Mouse (Mus musculus) stomach, embryonic 15.5 days (tissue): ENCODE results near the gene Thap3. TPM values are rescaled to one million over a fixed set of nuclear protein-coding genes. Genes with fewer than 3 reads are reported as not detected.

Experiments
- ATAC-seq: fragments of 200-750 bp; cut with Nextera tagmentation; 2 replicates; pipeline ENCODE4 v1.8.0; 2017; ENCODE audit warnings: low read depth, moderate number of reproducible peaks, moderate TSS enrichment; ENCODE audit not compliant: insufficient read depth, low FRiP score
- H3K27ac ChIP-seq: fragments of 300-500 bp; sonication (generic); 2 replicates; pipeline ENCODE4 v1.5.1; 2015; ENCODE audit warnings: mild to moderate bottlenecking, inconsistent platforms
- H3K27me3 ChIP-seq: fragments of 300-500 bp; sonication (generic); replicated peaks from 2 replicates; pipeline ENCODE4 v1.6.1; 2015; ENCODE audit warnings: inconsistent platforms
- H3K36me3 ChIP-seq: fragments of 300-500 bp; sonication (generic); 2 replicates; pipeline ENCODE4 v1.6.1; 2015; ENCODE audit warnings: inconsistent platforms
- H3K4me1 ChIP-seq: fragments of 300-500 bp; sonication (generic); 2 replicates; pipeline ENCODE4 v1.6.1; 2015; ENCODE audit warnings: inconsistent platforms
- H3K4me2 ChIP-seq: fragments of 300-500 bp; sonication (generic); 2 replicates; pipeline ENCODE4 v1.6.1; 2015; ENCODE audit warnings: mild to moderate bottlenecking, inconsistent platforms
- H3K4me3 ChIP-seq: fragments of 300-500 bp; sonication (generic); replicated peaks from 2 replicates; pipeline ENCODE4 v1.5.1; 2015; ENCODE audit warnings: inconsistent platforms
- H3K9ac ChIP-seq: fragments of 300-500 bp; sonication (generic); 2 replicates; pipeline ENCODE4 v1.6.1; 2015; ENCODE audit warnings: inconsistent platforms
- H3K9me3 ChIP-seq: fragments of 300-500 bp; sonication (generic); 2 replicates; pipeline ENCODE4 v1.6.1; 2016; ENCODE audit warnings: inconsistent platforms
- WGBS: fragments of 180-500 bp; shearing (Covaris S2); methylation state at CpG from one replicate; pipeline ENCODE4 v1.1.7; 2015; 5-methylcytosine and 5-hydroxymethylcytosine counted together
- polyA plus RNA-seq: library from polyadenylated mRNA; unstranded; fragments of >200 nt; fragmentation: Nextera tagmentation; extraction: Ambion mirVana; gene quantifications from 2 replicates; pipeline ENCODE4 v1.2.1, GENCODE M21; 2015

Gene Thap3
- polyA plus RNA-seq, 1 experiment from 2014 or later: 39.7 TPM

- Histone ChIP-seq H3K4me3 (peak overlapping the region; percentile 87), H3K27ac (peak overlapping the region; percentile 94), H3K9me3 (no peaks in the 10 kb centered on the region), H3K27me3 (no peaks in the 10 kb centered on the region), H3K9ac (peak overlapping the region; percentile 62; the same call in 1 of the 2 replicates), H3K36me3 (peaks cover 10% of the 10 kb centered on the region), H3K4me1 (peaks cover 41% of the 10 kb centered on the region), H3K4me2 (peak overlapping the region; percentile 93)
- ATAC-seq: no peak
- WGBS: under 1% methylated on average over 14 of the region's 14 CpGs
Measured at GRCm38 (mm10) chr4:152008148-152008500, 19.3 kb upstream of the Thap3 start.

GRCm38 (mm10) chr4:152007481-152008147 is 18.8 kb upstream of the Thap3 start:
- peak overlapping the region; percentile 87 for H3K4me3 ChIP-seq
- H3K9me3 ChIP-seq: no peaks in the 10 kb centered on the region
- no peaks in the 10 kb centered on the region for H3K27me3 ChIP-seq
- peaks cover 5% of the 10 kb centered on the region for H3K36me3 ChIP-seq
- peak overlapping the region; percentile 62; the same call in 1 of the 2 replicates for H3K9ac ChIP-seq
- H3K4me1 ChIP-seq: peaks cover 41% of the 10 kb centered on the region
- no peak for ATAC-seq
- 6% methylated on average over 8 of the region's 8 CpGs for WGBS
- peak overlapping the region; percentile 93 for H3K4me2 ChIP-seq
- peak overlapping the region; percentile 94 for H3K27ac ChIP-seq

- Histone ChIP-seq H3K27ac (peak overlapping the region; percentile 94; the same call in 1 of the 2 replicates), H3K9ac (no peak overlapping the region), H3K9me3 (no peaks in the 10 kb centered on the region), H3K27me3 (no peaks in the 10 kb centered on the region), H3K36me3 (no peaks in the 10 kb centered on the region), H3K4me2 (no peak overlapping the region), H3K4me1 (peaks cover 35% of the 10 kb centered on the region), H3K4me3 (no peak overlapping the region)
- WGBS: 43% methylated on average over 3 of the region's 3 CpGs
- no peak for ATAC-seq
Measured at GRCm38 (mm10) chr4:152006812-152007211, 18.0 kb upstream of the Thap3 start.

- H3K4me2 ChIP-seq: no peak overlapping the region
- no peak overlapping the region for H3K27ac ChIP-seq
- ATAC-seq: no peak
- H3K36me3 ChIP-seq: no peaks in the 10 kb centered on the region
- no peaks in the 10 kb centered on the region for H3K9me3 ChIP-seq
- peaks cover 28% of the 10 kb centered on the region for H3K4me1 ChIP-seq
- 70% methylated on average over 6 of the region's 6 CpGs for WGBS
- no peak overlapping the region for H3K9ac ChIP-seq
- no peak overlapping the region for H3K4me3 ChIP-seq
- no peaks in the 10 kb centered on the region for H3K27me3 ChIP-seq
Measured at GRCm38 (mm10) chr4:152006137-152006536, 17.3 kb upstream of the Thap3 start.

GRCm38 (mm10) chr4:152002063-152002462 is 13.3 kb upstream of the Thap3 start:
- no peak for ATAC-seq
- no peaks in the 10 kb centered on the region for H3K9me3 ChIP-seq
- H3K4me2 ChIP-seq: no peak overlapping the region
- H3K4me3 ChIP-seq: no peak overlapping the region
- WGBS: 74% methylated on average over 3 of the region's 3 CpGs
- H3K27ac ChIP-seq: no peak overlapping the region
- no peaks in the 10 kb centered on the region for H3K36me3 ChIP-seq
- H3K4me1 ChIP-seq: 0 out of 2 replicates have a peak, but pooled peaks cover 7% of the 10 kb centered on the region
- H3K9ac ChIP-seq: no peak overlapping the region
- no peaks in the 10 kb centered on the region for H3K27me3 ChIP-seq

GRCm38 (mm10) chr4:152001335-152001734 is 12.5 kb upstream of the Thap3 start:
- no peak overlapping the region for H3K4me3 ChIP-seq
- ATAC-seq: no peak
- 70% methylated on average over 4 of the region's 4 CpGs for WGBS
- H3K36me3 ChIP-seq: no peaks in the 10 kb centered on the region
- 0 out of 2 replicates have a peak, but pooled peaks cover 5% of the 10 kb centered on the region for H3K4me1 ChIP-seq
- H3K27ac ChIP-seq: no peak overlapping the region
- H3K9ac ChIP-seq: no peak overlapping the region
- H3K4me2 ChIP-seq: no peak overlapping the region
- H3K9me3 ChIP-seq: no peaks in the 10 kb centered on the region
- no peaks in the 10 kb centered on the region for H3K27me3 ChIP-seq

GRCm38 (mm10) chr4:152000906-152001305 is 12.1 kb upstream of the Thap3 start:
- Histone ChIP-seq H3K4me2 (no peak overlapping the region), H3K36me3 (no peaks in the 10 kb centered on the region), H3K4me1 (0 out of 2 replicates have a peak, but pooled peaks cover 5% of the 10 kb centered on the region), H3K27me3 (no peaks in the 10 kb centered on the region), H3K4me3 (no peak overlapping the region), H3K9ac (no peak overlapping the region), H3K27ac (no peak overlapping the region), H3K9me3 (no peaks in the 10 kb centered on the region)
- WGBS: 25% methylated on average over 4 of the region's 4 CpGs
- ATAC-seq: no peak

- no peak for ATAC-seq
- H3K9ac ChIP-seq: no peak overlapping the region
- H3K27ac ChIP-seq: no peak overlapping the region
- H3K36me3 ChIP-seq: no peaks in the 10 kb centered on the region
- peaks cover 9% of the 10 kb centered on the region; the same call in 1 of the 2 replicates for H3K4me1 ChIP-seq
- H3K9me3 ChIP-seq: no peaks in the 10 kb centered on the region
- H3K4me2 ChIP-seq: no peak overlapping the region
- H3K4me3 ChIP-seq: no peak overlapping the region
- no peaks in the 10 kb centered on the region for H3K27me3 ChIP-seq
- 69% methylated on average over 3 of the region's 3 CpGs for WGBS
Measured at GRCm38 (mm10) chr4:151999481-151999880, 10.7 kb upstream of the Thap3 start.

GRCm38 (mm10) chr4:151997701-151998100 is 8.9 kb upstream of the Thap3 start:
- H3K36me3 ChIP-seq: no peaks in the 10 kb centered on the region
- no peaks in the 10 kb centered on the region for H3K9me3 ChIP-seq
- no peak overlapping the region for H3K9ac ChIP-seq
- H3K27ac ChIP-seq: no peak overlapping the region
- no peak for ATAC-seq
- no peaks in the 10 kb centered on the region for H3K27me3 ChIP-seq
- H3K4me3 ChIP-seq: peak overlapping the region; percentile 99
- peak overlapping the region; percentile 51; the same call in 1 of the 2 replicates for H3K4me2 ChIP-seq
- WGBS: 60% methylated on average over 3 of the region's 3 CpGs
- H3K4me1 ChIP-seq: peaks cover 17% of the 10 kb centered on the region; the same call in 1 of the 2 replicates

- Histone ChIP-seq H3K36me3 (peaks cover 8% of the 10 kb centered on the region), H3K9me3 (no peaks in the 10 kb centered on the region), H3K27ac (peak overlapping the region; percentile 93), H3K9ac (peak overlapping the region; percentile 53), H3K4me3 (peak overlapping the region; percentile 99), H3K4me2 (peak overlapping the region; percentile 51), H3K27me3 (no peaks in the 10 kb centered on the region), H3K4me1 (peaks cover 17% of the 10 kb centered on the region; the same call in 1 of the 2 replicates)
- WGBS: 3% methylated on average over 13 of the region's 13 CpGs
- ATAC-seq: no peak
Measured at GRCm38 (mm10) chr4:151996951-151997222, 8.1 kb upstream of the Thap3 start.

- H3K9ac ChIP-seq: peak within 1 kb of the TSS; percentile 90
- H3K9me3 ChIP-seq: no peaks in the 10 kb centered on the region
- peak within 1 kb of the TSS; percentile 93 for H3K27ac ChIP-seq
- peak; percentile 96 for ATAC-seq
- peak within 1 kb of the TSS; percentile 87 for H3K4me2 ChIP-seq
- peaks cover 13% of the 10 kb centered on the region for H3K36me3 ChIP-seq
- peaks cover 17% of the 10 kb centered on the region; the same call in 1 of the 2 replicates for H3K4me1 ChIP-seq
- no peaks in the 10 kb centered on the region for H3K27me3 ChIP-seq
- peak within 1 kb of the TSS; percentile 99 for H3K4me3 ChIP-seq
- WGBS: under 1% methylated on average over 93 of the region's 94 CpGs
Measured at GRCm38 (mm10) chr4:151996173-151996950, 7.6 kb upstream of the Thap3 start, which contains the start of gene Phf13. Gene Phf13, minus strand, starts transcription at chr4:151996258.
